Mouse (Mus musculus) C2C12 (cell line): ENCODE measurements around the gene Srpr.

Experiments used
- CTCF ChIP-seq: IDR thresholded peaks from one replicate; pipeline ENCODE4 v1.5.1; 2011; ENCODE audit not compliant: control insufficient read depth, insufficient read depth, insufficient read length
- MAX ChIP-seq: IDR thresholded peaks from one replicate; pipeline ENCODE4 v1.6.1; 2011; ENCODE audit warnings: mild to moderate bottlenecking, control low read depth

DNA sequence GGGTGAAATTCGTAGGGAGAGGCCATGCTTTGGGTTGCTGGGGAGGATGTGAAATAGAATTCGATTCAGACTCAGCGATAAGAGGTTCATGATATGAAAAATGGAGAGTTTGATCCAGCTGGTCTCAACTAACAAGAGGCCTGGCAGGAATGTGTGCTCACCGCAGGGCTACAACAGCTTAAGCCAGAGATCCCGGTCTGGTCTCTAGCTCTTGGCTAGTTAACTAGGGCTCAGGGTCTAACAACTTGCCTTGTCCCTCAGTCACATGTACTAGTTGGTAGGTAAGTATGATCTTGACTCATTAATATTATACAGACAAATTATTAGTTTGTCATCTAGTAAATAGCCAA is 82.9 kb downstream of the Srpr start:
- no peak for TF ChIP-seq CTCF
- TF ChIP-seq MAX, result no peak
